ENCODE assay signal across 8 mouse cellular contexts in the genomic region with DNA sequence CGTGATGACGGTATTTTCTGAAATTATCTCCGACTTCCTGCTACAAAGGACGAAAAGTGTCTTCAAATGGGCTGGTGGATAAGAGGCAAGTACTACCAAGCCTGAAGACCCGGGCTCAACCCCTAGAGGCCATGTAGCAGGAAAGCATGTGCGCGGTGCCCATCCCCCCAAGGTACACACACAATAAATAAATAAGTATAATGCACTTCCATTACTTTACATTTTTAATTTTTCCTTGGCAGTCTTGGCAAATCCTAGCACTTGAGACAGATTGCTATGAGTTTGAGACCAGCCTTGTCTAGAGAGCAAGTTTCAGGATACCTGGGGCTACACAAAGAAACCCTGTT. TPM values are rescaled to one million over a fixed set of nuclear protein-coding genes. Genes with fewer than 3 reads are reported as not detected.
A peak's percentile ranks its signal among the peaks of the same experiment; 100 is the strongest.
DNase-seq lines count a peak whose midpoint lies in the region; ATAC-seq and TF ChIP-seq lines count a peak whose summit lies in the region.

No protein-coding gene starts in this region.

- H3K4me3 ChIP-seq in lung, postnatal 0 days (ENCODE audit: low read depth, low read length), result 0 out of 2 replicates have a peak overlapping the region, but pooled peaks have one; percentile 6
- H3K4me3 ChIP-seq in lung, adult 2 months (replicated peaks; ENCODE audit: extremely low read depth, low read depth, low read length), result no peak overlapping the region
- peak overlapping the region; percentile 32 for H3K4me3 ChIP-seq in embryonic facial prominence, embryonic 14.5 days (ENCODE audit: low read depth, low read length)
- no peak overlapping the region for H3K4me3 ChIP-seq in limb, embryonic 12.5 days (replicated peaks)
- H3K4me3 ChIP-seq in stomach, embryonic 15.5 days (replicated peaks), result 0 out of 2 replicates have a peak overlapping the region, but pooled peaks have one; percentile 7

- no peaks in the 10 kb centered on the region for H3K36me3 ChIP-seq in lung, postnatal 0 days (ENCODE audit: insufficient read depth, low read length)
- no peaks in the 10 kb centered on the region for H3K36me3 ChIP-seq in embryonic facial prominence, embryonic 14.5 days (ENCODE audit: control insufficient read depth, insufficient read depth, low read length)
- no peaks in the 10 kb centered on the region for H3K36me3 ChIP-seq in limb, embryonic 12.5 days
- no peaks in the 10 kb centered on the region for H3K36me3 ChIP-seq in stomach, embryonic 15.5 days

- no peaks in the 10 kb centered on the region for H3K4me1 ChIP-seq in lung, postnatal 0 days (ENCODE audit: insufficient read depth, low read depth, low read length)
- peaks cover 2% of the 10 kb centered on the region; the same call in 1 of the 2 replicates for H3K4me1 ChIP-seq in lung, adult 2 months (ENCODE audit: control insufficient read depth, insufficient read depth, low read length)
- H3K4me1 ChIP-seq in embryonic facial prominence, embryonic 14.5 days (ENCODE audit: control insufficient read depth, insufficient read depth, low read length), result peaks cover 9% of the 10 kb centered on the region; the same call in 1 of the 2 replicates
- peaks cover 17% of the 10 kb centered on the region for H3K4me1 ChIP-seq in limb, embryonic 12.5 days (replicated peaks)
- H3K4me1 ChIP-seq in stomach, embryonic 15.5 days, result no peaks in the 10 kb centered on the region

- TF ChIP-seq POLR2A in lung, adult 2 months (IDR thresholded peaks at IDR 0.05; ENCODE audit: borderline replicate concordance, extremely low read depth, low read depth, low read length), result no peak

- no peak overlapping the region for H3K9ac ChIP-seq in lung, postnatal 0 days (replicated peaks; ENCODE audit: low read depth)
- H3K9ac ChIP-seq in embryonic facial prominence, embryonic 14.5 days (ENCODE audit: low read depth, low read length), result peak overlapping the region; percentile 54; the same call in 1 of the 2 replicates
- H3K9ac ChIP-seq in limb, embryonic 12.5 days (replicated peaks), result no peak overlapping the region
- no peak overlapping the region for H3K9ac ChIP-seq in stomach, embryonic 15.5 days

- H3K27ac ChIP-seq in lung, postnatal 0 days (ENCODE audit: low read length), result no peak overlapping the region
- H3K27ac ChIP-seq in embryonic facial prominence, embryonic 14.5 days (replicated peaks; ENCODE audit: low read depth, low read length), result 0 out of 2 replicates have a peak overlapping the region, but pooled peaks have one; percentile 8
- no peak overlapping the region for H3K27ac ChIP-seq in limb, embryonic 12.5 days
- H3K27ac ChIP-seq in stomach, embryonic 15.5 days, result no peak overlapping the region

- no peaks in the 10 kb centered on the region for H3K9me3 ChIP-seq in lung, postnatal 0 days (ENCODE audit: low read length)
- no peaks in the 10 kb centered on the region for H3K9me3 ChIP-seq in embryonic facial prominence, embryonic 14.5 days (ENCODE audit: control insufficient read depth, low read length)
- H3K9me3 ChIP-seq in limb, embryonic 12.5 days, result no peaks in the 10 kb centered on the region
- no peaks in the 10 kb centered on the region for H3K9me3 ChIP-seq in stomach, embryonic 15.5 days

- no peak for ATAC-seq in lung, postnatal 0 days
- ATAC-seq in embryonic facial prominence, embryonic 14.5 days (ENCODE audit: low read depth), result no peak
- no peak for ATAC-seq in limb, embryonic 12.5 days (ENCODE audit: insufficient number of reproducible peaks, insufficient read depth, low FRiP score, low TSS enrichment, low read depth)
- no peak for ATAC-seq in stomach, embryonic 15.5 days (ENCODE audit: insufficient read depth, low FRiP score, low read depth)
- ATAC-seq in activated CD4-positive, CD25-positive, alpha-beta regulatory T cell, adult 4 months, result no peak

- no peak for DNase-seq in lung, postnatal 0 days (ENCODE audit: low spot score)
- no peak for DNase-seq in lung, adult 2 months
- DNase-seq in embryonic facial prominence, embryonic 14.5 days (ENCODE audit: low spot score), result peak; percentile 26
- DNase-seq in left cerebral cortex, adult 18-20 months (ENCODE audit: low spot score in 2 of 2), result no peak
- DNase-seq in right cerebral cortex, postnatal 25 days, result no peak

- no peak for TF ChIP-seq CTCF in lung, postnatal 0 days (IDR thresholded peaks at IDR 0.05)
- no peak for TF ChIP-seq CTCF in lung, adult 2 months (IDR thresholded peaks at IDR 0.05; ENCODE audit: insufficient read depth, low read length)

- peak overlapping the region; percentile 49 for H3K4me2 ChIP-seq in lung, postnatal 0 days (replicated peaks; ENCODE audit: low read depth, low read length)
- H3K4me2 ChIP-seq in embryonic facial prominence, embryonic 14.5 days (ENCODE audit: low read depth, low read length), result peak overlapping the region; percentile 63
- H3K4me2 ChIP-seq in limb, embryonic 12.5 days, result peak overlapping the region; percentile 45
- peak overlapping the region; percentile 48 for H3K4me2 ChIP-seq in stomach, embryonic 15.5 days

- no peaks in the 10 kb centered on the region for H3K27me3 ChIP-seq in lung, postnatal 0 days (replicated peaks; ENCODE audit: insufficient read depth, low read length)
- no peaks in the 10 kb centered on the region for H3K27me3 ChIP-seq in embryonic facial prominence, embryonic 14.5 days (replicated peaks; ENCODE audit: control insufficient read depth, insufficient read depth, low read length)
- H3K27me3 ChIP-seq in limb, embryonic 12.5 days, result no peaks in the 10 kb centered on the region
- H3K27me3 ChIP-seq in stomach, embryonic 15.5 days (replicated peaks), result no peaks in the 10 kb centered on the region

- WGBS in lung, postnatal 0 days, result 54% methylated on average over 7 of the region's 7 CpGs
- WGBS in lung, adult 2 months, result 55% methylated on average over 7 of the region's 7 CpGs
- WGBS in embryonic facial prominence, embryonic 14.5 days, result 38% methylated on average over 7 of the region's 7 CpGs
- 72% methylated on average over 7 of the region's 7 CpGs for WGBS in limb, embryonic 12.5 days
- 50% methylated on average over 7 of the region's 7 CpGs for WGBS in stomach, embryonic 15.5 days

- TF ChIP-seq EP300 in lung, postnatal 0 days (IDR thresholded peaks at IDR 0.05), result no peak

RNA-seq across cellular contexts. Expression of a gene that starts 20.4 kb away (rescaled TPM):
- polyA plus RNA-seq in lung, postnatal 0 days (2015; fragmentation: Nextera tagmentation; extraction: Ambion mirVana), result 45.2 and 46.8 TPM in 2 replicates
- polyA plus RNA-seq in lung, adult 2 months (2012; rRNA removed), result 14.1 and 25.2 TPM in 2 replicates
- 47.2 and 50.1 TPM in 2 replicates for polyA plus RNA-seq in embryonic facial prominence, embryonic 14.5 days (2014; fragmentation: Nextera tagmentation; extraction: Ambion mirVana)
- 130 and 136 TPM in 2 replicates for polyA plus RNA-seq in limb, embryonic 12.5 days (2016; fragmentation: Nextera tagmentation; extraction: Ambion mirVana)
- 60.7 and 66.8 TPM in 2 replicates for polyA plus RNA-seq in stomach, embryonic 15.5 days (2015; fragmentation: Nextera tagmentation; extraction: Ambion mirVana)
- 1 to 10 TPM; 2.3 to 2.6 TPM for total RNA-seq in left cerebral cortex, adult 18-20 months (2021)
- polyA plus RNA-seq in activated CD4-positive, CD25-positive, alpha-beta regulatory T cell, adult 4 months (2017; shearing (Covaris generic)), result 10 to 100 TPM; 38.4 to 58.2 TPM

Comparison
In these comparisons a context has a peak if more than half of its experiments do, and no peak if none do; other contexts are left out.
1. H3K4me3 ChIP-seq: peak in lung, postnatal 0 days (single experiment), embryonic facial prominence, embryonic 14.5 days (single experiment) and stomach, embryonic 15.5 days (single experiment); none in lung, adult 2 months (single experiment) and limb, embryonic 12.5 days (single experiment).
2. Peak in every context shown above with its lines, with median percentiles within 50 percentile points of each other: H3K4me2 ChIP-seq.